Mouse (Mus musculus): ENCODE measurements at regions not wholly inside any gene's neighbourhood (a gene's known extent, or its start where the extent isn't known, plus 50 kb on each side); places are given as distances from the start of the nearest gene placed in this dataset.

- ATAC-seq (ENCODE audit: extremely low read depth, insufficient number of reproducible peaks, low FRiP score, poor library complexity, severe bottlenecking) = no peak
Observed at GRCm38 (mm10) chr3:144137483-144137882, 67.5 kb downstream of the Lmo4 start.

- ATAC-seq (ENCODE audit: extremely low read depth, insufficient number of reproducible peaks, low FRiP score, poor library complexity, severe bottlenecking) = no peak
Observed at GRCm38 (mm10) chr3:144136432-144136831, 68.6 kb downstream of the Lmo4 start.

- ATAC-seq (ENCODE audit: extremely low read depth, insufficient number of reproducible peaks, low FRiP score, poor library complexity, severe bottlenecking) = no peak
Observed at GRCm38 (mm10) chr3:144135646-144136045, 69.4 kb downstream of the Lmo4 start.

GRCm38 (mm10) chr3:144128042-144128441 lies 77.0 kb downstream of the Lmo4 start:
- ATAC-seq (ENCODE audit: extremely low read depth, insufficient number of reproducible peaks, low FRiP score, poor library complexity, severe bottlenecking) = no peak

GRCm38 (mm10) chr3:144124353-144124752 lies 80.7 kb downstream of the Lmo4 start:
- ATAC-seq (ENCODE audit: extremely low read depth, insufficient number of reproducible peaks, low FRiP score, poor library complexity, severe bottlenecking) = no peak

- ATAC-seq (ENCODE audit: extremely low read depth, insufficient number of reproducible peaks, low FRiP score, poor library complexity, severe bottlenecking) = no peak
Observed at GRCm38 (mm10) chr3:144123361-144124072, 81.5 kb downstream of the Lmo4 start.

GRCm38 (mm10) chr3:144119076-144119475 lies 85.9 kb downstream of the Lmo4 start:
- no peak for ATAC-seq (ENCODE audit: extremely low read depth, insufficient number of reproducible peaks, low FRiP score, poor library complexity, severe bottlenecking)

GRCm38 (mm10) chr3:144113672-144114645 lies 91.1 kb downstream of the Lmo4 start:
- no peak for ATAC-seq (ENCODE audit: extremely low read depth, insufficient number of reproducible peaks, low FRiP score, poor library complexity, severe bottlenecking)

- peak; percentile 70; the same call in 1 of the 2 replicates for ATAC-seq (ENCODE audit: extremely low read depth, insufficient number of reproducible peaks, low FRiP score, poor library complexity, severe bottlenecking)
Observed at GRCm38 (mm10) chr3:144110331-144111080, 94.5 kb downstream of the Lmo4 start.

- ATAC-seq (ENCODE audit: extremely low read depth, insufficient number of reproducible peaks, low FRiP score, poor library complexity, severe bottlenecking) = 0 out of 2 replicates have a peak, but pooled peaks have one; percentile 7
Observed at GRCm38 (mm10) chr3:144109769-144110168, 95.3 kb downstream of the Lmo4 start.

- no peak for ATAC-seq (ENCODE audit: extremely low read depth, insufficient number of reproducible peaks, low FRiP score, poor library complexity, severe bottlenecking)
Observed at GRCm38 (mm10) chr3:144108310-144108709, 96.7 kb downstream of the Lmo4 start.

- no peak for ATAC-seq (ENCODE audit: extremely low read depth, insufficient number of reproducible peaks, low FRiP score, poor library complexity, severe bottlenecking)
Observed at GRCm38 (mm10) chr3:144107664-144108063, 97.4 kb downstream of the Lmo4 start.

- no peak for ATAC-seq (ENCODE audit: extremely low read depth, insufficient number of reproducible peaks, low FRiP score, poor library complexity, severe bottlenecking)
Observed at GRCm38 (mm10) chr3:144104366-144104765, 100.7 kb downstream of the Lmo4 start.

- ATAC-seq (ENCODE audit: extremely low read depth, insufficient number of reproducible peaks, low FRiP score, poor library complexity, severe bottlenecking) = no peak
Observed at GRCm38 (mm10) chr3:144099444-144099843, 105.6 kb downstream of the Lmo4 start.

GRCm38 (mm10) chr3:144098762-144099161 lies 106.3 kb downstream of the Lmo4 start:
- ATAC-seq (ENCODE audit: extremely low read depth, insufficient number of reproducible peaks, low FRiP score, poor library complexity, severe bottlenecking) = no peak

GRCm38 (mm10) chr3:144091231-144091630 lies 113.8 kb downstream of the Lmo4 start:
- no peak for ATAC-seq (ENCODE audit: extremely low read depth, insufficient number of reproducible peaks, low FRiP score, poor library complexity, severe bottlenecking)

- no peak for ATAC-seq (ENCODE audit: extremely low read depth, insufficient number of reproducible peaks, low FRiP score, poor library complexity, severe bottlenecking)
Observed at GRCm38 (mm10) chr3:144089790-144090256, 115.2 kb downstream of the Lmo4 start.

GRCm38 (mm10) chr3:144088261-144088884 lies 116.6 kb downstream of the Lmo4 start:
- no peak for ATAC-seq (ENCODE audit: extremely low read depth, insufficient number of reproducible peaks, low FRiP score, poor library complexity, severe bottlenecking)

- no peak for ATAC-seq (ENCODE audit: extremely low read depth, insufficient number of reproducible peaks, low FRiP score, poor library complexity, severe bottlenecking)
Observed at GRCm38 (mm10) chr3:144087771-144088170, 117.2 kb downstream of the Lmo4 start.
